Mouse (Mus musculus): ENCODE data around the gene Cyp2d11. TPM values are rescaled to one million over a fixed set of nuclear protein-coding genes. Genes with fewer than 3 reads are reported as not detected.
"Not testable (repeated sequence)": the region's sequence is repeated elsewhere in the genome, so short reads cannot be mapped to it uniquely, and the experiment has no call there.

The Cyp2d11 gene
- not detected for polyA plus RNA-seq (2012; fragmentation: generic; extraction: Trizol)
- long read RNA-seq, experiment 1, result 0 reads
- long read RNA-seq, experiment 2, result 0 reads

GRCm38 (mm10) chr15:82393922-82394321 lies at the start of gene Cyp2d11:
TSS of gene Cyp2d11 (minus strand) at chr15:82394022.
- H3ac ChIP-seq (ENCODE audit: control insufficient read depth, insufficient read length, low read depth); H3K79me2 ChIP-seq (ENCODE audit: control insufficient read depth, insufficient read depth); H3K27me3 ChIP-seq (ENCODE audit: control insufficient read depth, insufficient read depth, insufficient read length); H3K36me3 ChIP-seq (ENCODE audit: control insufficient read depth, insufficient read depth); H3K79me3 ChIP-seq (ENCODE audit: low read depth); H3K4me3 ChIP-seq (ENCODE audit: insufficient read depth, poor library complexity, severe bottlenecking): not testable (repeated sequence)

GRCm38 (mm10) chr15:82437975-82438617 lies 44.3 kb upstream of the Cyp2d11 start:
- Histone ChIP-seq H3K79me2 (ENCODE audit: control insufficient read depth, insufficient read depth) (no peaks in the 10 kb centered on the region), H3K79me3 (ENCODE audit: low read depth) (no peaks in the 10 kb centered on the region)
- TF ChIP-seq FOSL1 (IDR thresholded peaks at IDR 0.05; ENCODE audit: insufficient read depth, low read length, poor library complexity, severe bottlenecking), result no peak
- no peak for TF ChIP-seq CEBPB (IDR thresholded peaks at IDR 0.05; ENCODE audit: low read depth)
- no peak for TF ChIP-seq MAX (IDR thresholded peaks at IDR 0.05)
- no peak for TF ChIP-seq MYOD1 (IDR thresholded peaks at IDR 0.05; ENCODE audit: control insufficient read depth, insufficient read length, low read depth)
- no peak for TF ChIP-seq CTCF (IDR thresholded peaks at IDR 0.05; ENCODE audit: control insufficient read depth, insufficient read depth, insufficient read length)
- TF ChIP-seq MYOG (IDR thresholded peaks at IDR 0.05; ENCODE audit: control insufficient read depth, extremely low read depth, insufficient read length), result no peak
- TF ChIP-seq USF1 (IDR thresholded peaks at IDR 0.05; ENCODE audit: low read depth), result no peak

DNA sequence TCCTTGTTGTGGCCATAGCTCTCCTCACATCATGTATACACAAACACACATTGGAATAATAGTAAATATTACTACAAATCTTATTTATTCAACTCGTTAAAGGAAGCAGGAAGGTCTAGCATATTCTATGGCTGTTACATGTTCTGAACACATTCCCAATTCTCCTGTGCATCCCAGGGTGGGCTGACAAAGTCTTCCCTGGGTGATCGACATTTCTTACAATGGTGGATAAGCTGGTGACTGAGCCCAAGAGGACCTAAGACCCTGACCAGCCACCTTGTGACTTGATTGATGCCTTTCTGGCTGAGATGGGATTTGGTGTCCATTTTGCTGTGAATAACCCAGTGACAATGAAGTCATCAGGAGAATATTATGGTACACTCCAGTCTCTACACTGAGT lies 41.8 kb upstream of the Cyp2d11 start:
- Histone ChIP-seq H3K79me3 (ENCODE audit: low read depth) (no peaks in the 10 kb centered on the region), H3K4me3 (ENCODE audit: insufficient read depth, poor library complexity, severe bottlenecking) (no peak overlapping the region), H3K27me3 (ENCODE audit: control insufficient read depth, insufficient read depth, insufficient read length) (no peaks in the 10 kb centered on the region), H3K36me3 (ENCODE audit: control insufficient read depth, insufficient read depth) (no peaks in the 10 kb centered on the region), H3ac (ENCODE audit: control insufficient read depth, insufficient read length, low read depth) (no peak overlapping the region), H3K79me2 (ENCODE audit: control insufficient read depth, insufficient read depth) (no peaks in the 10 kb centered on the region)
- TF ChIP-seq CEBPB (IDR thresholded peaks at IDR 0.05; ENCODE audit: low read depth), result no peak
- TF ChIP-seq MYOD1 (IDR thresholded peaks at IDR 0.05; ENCODE audit: control insufficient read depth, insufficient read length, low read depth), result no peak
- no peak for TF ChIP-seq USF1 (IDR thresholded peaks at IDR 0.05; ENCODE audit: low read depth)
- TF ChIP-seq FOSL1 (IDR thresholded peaks at IDR 0.05; ENCODE audit: insufficient read depth, low read length, poor library complexity, severe bottlenecking), result no peak
- TF ChIP-seq CTCF (IDR thresholded peaks at IDR 0.05; ENCODE audit: control insufficient read depth, insufficient read depth, insufficient read length), result no peak
- TF ChIP-seq MYOG (IDR thresholded peaks at IDR 0.05; ENCODE audit: control insufficient read depth, extremely low read depth, insufficient read length), result no peak
- no peak for TF ChIP-seq MAX (IDR thresholded peaks at IDR 0.05)

More at GRCm38 (mm10) chr15:82437975-82438617, 44.3 kb upstream of the Cyp2d11 start:
- Histone ChIP-seq H3ac (ENCODE audit: control insufficient read depth, insufficient read length, low read depth) (no peak overlapping the region), H3K4me3 (ENCODE audit: insufficient read depth, poor library complexity, severe bottlenecking) (no peak overlapping the region), H3K27me3 (ENCODE audit: control insufficient read depth, insufficient read depth, insufficient read length) (no peaks in the 10 kb centered on the region), H3K36me3 (ENCODE audit: control insufficient read depth, insufficient read depth) (no peaks in the 10 kb centered on the region)

GRCm38 (mm10) chr15:82435011-82435410 lies 41.2 kb upstream of the Cyp2d11 start:
- TF ChIP-seq MAX (IDR thresholded peaks at IDR 0.05) (no peak), CEBPB (IDR thresholded peaks at IDR 0.05; ENCODE audit: low read depth) (no peak), MYOG (IDR thresholded peaks at IDR 0.05; ENCODE audit: control insufficient read depth, extremely low read depth, insufficient read length) (no peak), CTCF (IDR thresholded peaks at IDR 0.05; ENCODE audit: control insufficient read depth, insufficient read depth, insufficient read length) (no peak), MYOD1 (IDR thresholded peaks at IDR 0.05; ENCODE audit: control insufficient read depth, insufficient read length, low read depth) (no peak), FOSL1 (IDR thresholded peaks at IDR 0.05; ENCODE audit: insufficient read depth, low read length, poor library complexity, severe bottlenecking) (no peak), USF1 (IDR thresholded peaks at IDR 0.05; ENCODE audit: low read depth) (no peak)
- H3K27me3 ChIP-seq (ENCODE audit: control insufficient read depth, insufficient read depth, insufficient read length), result no peaks in the 10 kb centered on the region
- no peaks in the 10 kb centered on the region for H3K79me2 ChIP-seq (ENCODE audit: control insufficient read depth, insufficient read depth)
- H3K79me3 ChIP-seq (ENCODE audit: low read depth), result no peaks in the 10 kb centered on the region
- no peak overlapping the region for H3K4me3 ChIP-seq (ENCODE audit: insufficient read depth, poor library complexity, severe bottlenecking)
- no peak overlapping the region for H3ac ChIP-seq (ENCODE audit: control insufficient read depth, insufficient read length, low read depth)
- H3K36me3 ChIP-seq (ENCODE audit: control insufficient read depth, insufficient read depth), result no peaks in the 10 kb centered on the region

- H3K79me3 ChIP-seq (ENCODE audit: low read depth), result no peaks in the 10 kb centered on the region
- H3K4me3 ChIP-seq (ENCODE audit: insufficient read depth, poor library complexity, severe bottlenecking), result no peak overlapping the region
- H3K27me3 ChIP-seq (ENCODE audit: control insufficient read depth, insufficient read depth, insufficient read length), result no peaks in the 10 kb centered on the region
- TF ChIP-seq MYOD1 (IDR thresholded peaks at IDR 0.05; ENCODE audit: control insufficient read depth, insufficient read length, low read depth), result no peak
- no peak for TF ChIP-seq USF1 (IDR thresholded peaks at IDR 0.05; ENCODE audit: low read depth)
- TF ChIP-seq CTCF (IDR thresholded peaks at IDR 0.05; ENCODE audit: control insufficient read depth, insufficient read depth, insufficient read length), result no peak
- TF ChIP-seq MAX (IDR thresholded peaks at IDR 0.05), result no peak
- TF ChIP-seq FOSL1 (IDR thresholded peaks at IDR 0.05; ENCODE audit: insufficient read depth, low read length, poor library complexity, severe bottlenecking), result no peak
- no peak overlapping the region for H3ac ChIP-seq (ENCODE audit: control insufficient read depth, insufficient read length, low read depth)
- no peaks in the 10 kb centered on the region for H3K36me3 ChIP-seq (ENCODE audit: control insufficient read depth, insufficient read depth)
- H3K79me2 ChIP-seq (ENCODE audit: control insufficient read depth, insufficient read depth), result no peaks in the 10 kb centered on the region
Observed at GRCm38 (mm10) chr15:82434541-82434940, 40.7 kb upstream of the Cyp2d11 start.

- H3ac ChIP-seq (ENCODE audit: control insufficient read depth, insufficient read length, low read depth), result no peak overlapping the region
- no peaks in the 10 kb centered on the region for H3K36me3 ChIP-seq (ENCODE audit: control insufficient read depth, insufficient read depth)
- H3K79me2 ChIP-seq (ENCODE audit: control insufficient read depth, insufficient read depth), result no peaks in the 10 kb centered on the region
- TF ChIP-seq FOSL1 (IDR thresholded peaks at IDR 0.05; ENCODE audit: insufficient read depth, low read length, poor library complexity, severe bottlenecking) (no peak), CTCF (IDR thresholded peaks at IDR 0.05; ENCODE audit: control insufficient read depth, insufficient read depth, insufficient read length) (no peak)
- H3K27me3 ChIP-seq (ENCODE audit: control insufficient read depth, insufficient read depth, insufficient read length), result no peaks in the 10 kb centered on the region
- H3K4me3 ChIP-seq (ENCODE audit: insufficient read depth, poor library complexity, severe bottlenecking), result no peak overlapping the region
- H3K79me3 ChIP-seq (ENCODE audit: low read depth), result no peaks in the 10 kb centered on the region
Observed at GRCm38 (mm10) chr15:82433621-82434020, 39.8 kb upstream of the Cyp2d11 start.

Measured in C2C12 (cell line).